Mouse (Mus musculus) testis, adult 2 months (tissue): ENCODE results near the gene Ppp1r27. TPM values are rescaled to one million over a fixed set of nuclear protein-coding genes. Genes with fewer than 3 reads are reported as not detected.

Experiments used
- H3K27ac ChIP-seq: fragments of 200-500 bp; 2 replicates; pipeline ENCODE4 v1.5.1; 2012; ENCODE audit warnings: low read depth, low read length; ENCODE audit not compliant: control insufficient read depth, insufficient read depth
- H3K27me3 ChIP-seq: fragments of 200-500 bp; 2 replicates; pipeline ENCODE4 v1.6.1; 2012; ENCODE audit warnings: mild to moderate bottlenecking, low read length, moderate library complexity; ENCODE audit not compliant: control insufficient read depth, insufficient read depth
- H3K36me3 ChIP-seq: fragments of 200-500 bp; 2 replicates; pipeline ENCODE4 v1.6.1; 2012; ENCODE audit warnings: mild to moderate bottlenecking, low read length; ENCODE audit not compliant: control insufficient read depth, insufficient read depth
- H3K4me1 ChIP-seq: fragments of 200-500 bp; 2 replicates; pipeline ENCODE4 v1.6.1; 2012; ENCODE audit warnings: low read length; ENCODE audit not compliant: control insufficient read depth, insufficient read depth
- H3K4me3 ChIP-seq: fragments of 200-500 bp; 2 replicates; pipeline ENCODE4 v1.5.1; 2012; ENCODE audit warnings: low read depth, mild to moderate bottlenecking, low read length, moderate library complexity, mixed read lengths; ENCODE audit not compliant: control insufficient read depth
- CTCF ChIP-seq: fragments of 200-500 bp; IDR thresholded peaks from 2 replicates; pipeline ENCODE4 v1.5.1; 2012; ENCODE audit warnings: low read depth, mild to moderate bottlenecking, inconsistent platforms, low read length, moderate library complexity; ENCODE audit not compliant: control insufficient read depth, insufficient read depth, insufficient replicate concordance
- POLR2A ChIP-seq: fragments of 200-500 bp; IDR thresholded peaks from 2 replicates; pipeline ENCODE4 v1.6.1; 2012; ENCODE audit warnings: low read depth, mild to moderate bottlenecking, inconsistent platforms, low read length, moderate library complexity; ENCODE audit not compliant: control insufficient read depth
- polyA plus RNA-seq: library from polyadenylated mRNA; depleted of rRNA; stranded (reverse); fragments of >200 nt; gene quantifications from 2 replicates; pipeline ENCODE4 v1.2.3, GENCODE M21; 2012

The Ppp1r27 gene
- polyA plus RNA-seq, 1 experiment, result 31.6 TPM

DNA sequence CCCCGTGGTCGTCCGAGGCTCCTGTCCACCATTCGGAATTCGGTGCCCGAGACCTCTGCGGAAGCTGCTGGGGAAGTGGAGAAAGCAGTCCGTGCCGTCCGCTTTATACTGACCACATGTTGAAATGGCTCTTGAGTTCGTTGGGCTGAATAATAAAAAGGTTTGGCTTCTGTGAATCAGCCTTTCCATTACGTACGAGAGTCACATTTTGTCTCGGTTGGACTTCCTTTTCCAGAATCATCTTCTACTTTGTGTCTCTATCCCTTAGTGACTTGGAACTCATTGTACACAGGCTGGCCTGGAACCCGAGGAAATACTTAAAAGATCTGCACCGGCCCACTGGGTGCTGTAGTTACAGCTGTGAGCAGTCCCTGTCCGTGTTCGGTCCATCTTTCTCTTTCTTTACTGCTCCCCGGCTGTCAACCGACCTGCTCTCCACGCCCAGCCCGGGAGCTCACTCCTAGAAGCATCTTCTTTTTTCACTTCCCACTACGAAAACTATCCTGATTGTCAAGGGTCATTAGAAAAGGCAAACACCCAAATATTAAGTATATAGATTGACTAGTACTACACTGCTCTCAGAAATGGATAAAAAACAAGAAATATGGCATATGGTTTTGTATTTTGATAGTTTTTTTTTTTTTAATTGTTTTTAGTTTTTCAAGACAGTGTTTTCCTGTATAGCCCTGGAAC lies 22.8 kb upstream of the Ppp1r27 start:
- H3K4me3 ChIP-seq, result peak overlapping the region; percentile 96
- peak overlapping the region; percentile 93 for H3K27ac ChIP-seq
- peaks cover 12% of the 10 kb centered on the region for H3K4me1 ChIP-seq
- TF ChIP-seq POLR2A (no peak), CTCF (no peak)
- no peaks in the 10 kb centered on the region for H3K36me3 ChIP-seq
- H3K27me3 ChIP-seq, result no peaks in the 10 kb centered on the region

DNA sequence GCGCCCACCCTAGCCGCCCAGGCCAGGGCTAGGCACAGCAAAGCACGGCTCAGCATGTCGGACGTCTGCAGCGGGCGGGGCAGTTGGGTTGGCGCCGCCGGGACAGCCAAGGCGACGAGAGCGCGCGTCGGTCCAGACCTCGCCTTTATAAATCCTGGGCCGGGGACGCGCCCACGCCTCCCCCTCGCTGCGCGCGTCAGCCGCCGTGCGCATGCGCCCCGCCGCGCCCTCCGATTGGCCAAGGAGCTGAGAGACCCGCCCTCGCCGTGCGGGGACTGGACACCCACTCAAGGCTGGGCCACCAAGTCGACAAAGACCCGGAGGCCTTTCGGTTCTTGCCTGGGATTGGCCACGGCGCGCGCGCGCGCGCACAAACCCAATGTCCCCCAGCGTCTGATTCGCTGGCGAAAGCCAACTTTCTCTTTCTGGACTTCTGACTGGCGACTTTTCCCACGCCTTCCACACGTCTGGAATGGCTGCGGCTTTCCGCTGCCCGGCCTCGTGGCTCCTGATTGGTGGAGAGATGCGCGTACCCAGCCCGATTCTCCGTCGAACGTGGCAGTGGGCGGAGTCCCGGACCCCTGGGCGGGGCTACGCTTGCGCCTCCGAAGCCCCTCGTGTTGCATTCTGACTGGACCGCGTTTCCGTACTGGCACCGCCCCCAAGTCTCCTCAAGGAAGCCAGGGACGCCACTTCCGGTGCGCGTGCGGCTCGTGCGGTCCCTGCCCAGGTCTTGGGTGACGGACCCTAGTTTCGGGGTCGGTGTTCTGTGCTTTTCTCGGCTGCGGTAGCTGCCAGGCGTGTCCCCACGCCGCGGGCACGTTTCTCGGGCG lies 22.0 kb upstream of the Ppp1r27 start, which contains the start of gene P4hb:
Gene P4hb (minus strand): TSS at position 502 of the 833 bp plus-strand sequence.
- Histone ChIP-seq H3K27me3 (no peaks in the 10 kb centered on the region), H3K36me3 (no peaks in the 10 kb centered on the region), H3K4me3 (peak within 1 kb of the TSS; percentile 96), H3K27ac (peak within 1 kb of the TSS; percentile 93), H3K4me1 (peaks cover 12% of the 10 kb centered on the region)
- TF ChIP-seq POLR2A (peak; percentile 97), CTCF (no peak)

DNA sequence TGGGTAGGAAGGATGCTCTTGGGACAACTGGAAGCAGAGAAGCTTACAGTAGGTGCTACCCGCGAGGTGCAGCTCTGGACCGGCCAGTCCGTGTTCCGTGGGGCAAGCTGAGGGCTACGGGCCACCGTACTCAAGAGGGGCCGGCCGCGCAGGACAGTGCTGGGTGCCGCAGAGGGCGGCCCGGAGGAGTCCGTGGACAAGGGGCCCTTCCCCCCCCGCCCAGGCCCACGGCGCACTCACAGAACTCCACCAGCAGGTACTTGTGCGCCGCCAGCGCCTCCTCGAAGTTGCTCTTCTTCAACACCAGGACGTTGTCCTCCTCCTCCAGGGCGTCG lies 21.5 kb upstream of the Ppp1r27 start:
- H3K36me3 ChIP-seq, result no peaks in the 10 kb centered on the region
- H3K4me3 ChIP-seq, result peak overlapping the region; percentile 96
- peaks cover 12% of the 10 kb centered on the region for H3K4me1 ChIP-seq
- no peak for TF ChIP-seq POLR2A
- TF ChIP-seq CTCF, result no peak
- peak overlapping the region; percentile 91 for H3K27ac ChIP-seq
- no peaks in the 10 kb centered on the region for H3K27me3 ChIP-seq

DNA sequence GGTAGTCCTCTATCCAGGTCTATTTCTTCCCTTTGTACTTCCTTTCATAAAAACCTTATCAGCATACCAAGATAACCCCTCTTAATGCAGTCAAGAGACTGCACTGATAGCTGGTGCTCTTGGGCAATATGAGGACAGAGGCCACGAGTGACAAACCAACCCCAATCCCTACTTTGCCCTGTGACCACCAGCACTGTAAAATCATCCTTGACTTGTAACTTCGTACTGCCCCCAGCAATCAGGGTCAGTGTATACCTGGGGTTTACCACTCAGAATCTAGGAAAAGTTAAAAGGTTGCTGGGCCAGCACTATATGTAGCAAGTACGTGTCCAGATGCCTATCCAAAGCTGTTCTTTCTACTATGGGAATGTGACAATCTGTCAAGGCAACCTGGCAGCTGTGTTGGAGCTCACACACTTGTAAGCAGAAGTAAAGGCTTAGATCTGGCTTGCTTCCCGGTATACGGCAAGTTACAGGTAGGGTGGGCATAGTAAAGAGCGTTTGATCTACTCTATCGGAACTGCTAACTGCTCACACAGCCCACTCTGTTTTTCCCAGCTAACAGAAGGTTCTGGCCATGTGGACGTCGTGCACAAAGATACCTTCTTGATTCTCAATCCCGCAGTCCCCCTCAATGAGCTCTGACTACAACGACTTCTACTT lies 21.0 kb upstream of the Ppp1r27 start:
- Histone ChIP-seq H3K27me3 (no peaks in the 10 kb centered on the region), H3K27ac (peak overlapping the region; percentile 91), H3K4me3 (peak overlapping the region; percentile 96), H3K36me3 (no peaks in the 10 kb centered on the region; the same call in 1 of the 2 replicates), H3K4me1 (peaks cover 12% of the 10 kb centered on the region)
- TF ChIP-seq POLR2A (no peak), CTCF (no peak)

DNA sequence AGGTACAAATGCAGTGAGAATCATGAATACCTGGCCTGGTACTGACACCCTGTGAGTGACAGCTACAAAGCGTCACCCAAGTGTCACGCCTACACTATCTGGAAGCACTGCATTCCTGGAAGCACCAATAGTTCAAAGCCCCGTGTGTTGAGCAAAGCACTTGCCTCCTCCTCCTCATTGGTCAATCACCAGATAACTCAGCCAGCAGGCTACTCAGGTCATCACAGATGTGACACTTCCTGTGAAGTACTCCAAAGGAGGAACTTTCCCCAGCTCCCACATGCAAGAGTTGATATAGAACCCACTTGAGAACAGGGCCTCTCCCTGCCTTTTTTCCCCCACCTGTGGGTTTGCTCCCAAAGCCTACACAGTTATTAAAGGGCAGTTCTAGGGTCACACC lies 20.2 kb upstream of the Ppp1r27 start:
- H3K4me3 ChIP-seq, result no peak overlapping the region
- H3K27me3 ChIP-seq, result no peaks in the 10 kb centered on the region
- no peak overlapping the region for H3K27ac ChIP-seq
- TF ChIP-seq POLR2A, result no peak
- no peak for TF ChIP-seq CTCF
- no peaks in the 10 kb centered on the region; the same call in 1 of the 2 replicates for H3K36me3 ChIP-seq
- peaks cover 12% of the 10 kb centered on the region for H3K4me1 ChIP-seq

DNA sequence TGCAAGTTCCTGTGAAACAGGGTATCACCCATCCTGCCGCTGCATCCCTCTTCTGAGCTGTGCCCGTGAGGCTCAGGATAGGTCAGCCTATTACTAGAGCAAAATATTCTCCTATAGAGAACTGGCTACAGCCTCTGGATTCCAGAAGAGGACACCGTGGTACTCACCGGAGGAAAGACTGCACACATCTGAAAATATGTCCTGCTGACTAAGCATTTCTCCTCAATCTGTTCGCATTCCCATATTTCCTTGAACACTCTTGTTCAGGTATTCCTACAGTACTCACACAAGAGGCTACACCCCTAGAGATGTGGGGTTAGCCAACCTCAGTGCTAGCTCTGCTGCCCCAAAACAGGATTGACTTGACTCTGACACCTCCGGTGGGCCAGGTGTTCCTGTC lies 17.4 kb upstream of the Ppp1r27 start:
- peaks cover 7% of the 10 kb centered on the region for H3K4me1 ChIP-seq
- H3K27me3 ChIP-seq, result no peaks in the 10 kb centered on the region
- H3K36me3 ChIP-seq, result peaks cover 1% of the 10 kb centered on the region
- no peak for TF ChIP-seq CTCF
- no peak for TF ChIP-seq POLR2A
- H3K27ac ChIP-seq, result no peak overlapping the region
- no peak overlapping the region for H3K4me3 ChIP-seq

DNA sequence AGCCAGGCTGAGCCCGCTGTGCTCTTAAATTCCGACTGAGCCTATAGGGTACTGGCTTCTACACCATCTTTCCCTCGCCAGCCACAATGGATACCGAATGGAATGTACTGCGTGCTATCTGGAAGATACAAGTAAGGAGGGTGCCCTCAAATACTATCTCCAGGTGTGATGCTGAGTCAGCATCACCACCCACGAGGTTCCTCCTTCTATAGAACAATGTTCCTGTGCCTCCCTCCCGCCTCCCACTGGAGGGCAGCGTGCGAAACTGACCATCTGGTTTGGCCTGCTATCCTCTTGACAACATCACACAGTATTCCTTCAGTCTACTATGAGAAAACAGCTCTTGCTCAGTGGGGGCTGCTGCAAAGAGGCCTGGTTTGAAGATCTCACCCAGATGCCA lies 14.2 kb upstream of the Ppp1r27 start:
- no peak overlapping the region for H3K4me3 ChIP-seq
- H3K27ac ChIP-seq, result no peak overlapping the region
- no peak for TF ChIP-seq CTCF
- TF ChIP-seq POLR2A, result no peak
- peaks cover 4% of the 10 kb centered on the region for H3K36me3 ChIP-seq
- no peaks in the 10 kb centered on the region for H3K27me3 ChIP-seq
- no peaks in the 10 kb centered on the region for H3K4me1 ChIP-seq

DNA sequence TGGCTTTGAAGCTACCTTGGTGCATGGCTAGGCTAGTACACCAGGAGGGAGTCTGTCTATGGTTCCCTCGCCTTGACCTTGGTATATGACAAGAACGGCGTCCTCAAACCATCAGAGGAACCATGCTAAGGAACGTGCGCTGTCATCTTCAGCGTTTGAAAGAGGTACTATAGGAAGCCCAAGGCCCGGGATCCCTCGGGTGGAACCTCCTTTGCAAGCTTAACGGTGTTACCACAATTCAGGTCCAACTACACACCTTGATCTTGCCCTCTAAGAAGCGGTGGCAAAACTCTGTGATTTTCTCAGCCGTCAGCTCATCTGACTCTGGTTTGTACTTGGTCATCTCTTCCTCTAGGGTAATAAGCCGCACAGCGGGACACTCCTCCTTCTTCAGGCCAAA lies 12.0 kb upstream of the Ppp1r27 start:
- Histone ChIP-seq H3K27me3 (no peaks in the 10 kb centered on the region), H3K4me3 (no peak overlapping the region), H3K4me1 (no peaks in the 10 kb centered on the region), H3K36me3 (peaks cover 4% of the 10 kb centered on the region), H3K27ac (no peak overlapping the region)
- no peak for TF ChIP-seq CTCF
- no peak for TF ChIP-seq POLR2A
